Mouse (Mus musculus) CH12.LX (cell line): ENCODE results near the gene Prkg1.

ENCODE experiments used
- CTCF ChIP-seq, 2 experiments: IDR thresholded peaks in 1 of 2; conservative IDR thresholded peaks in 1 of 2; 2 replicates each; pipeline ENCODE4 v1.5.1; 2011 to 2012; ENCODE audit warnings: low read depth in 2 of 2, low read length in 2 of 2, improper control_type of control experiment in 1 of 2, inconsistent platforms in 1 of 2, mild to moderate bottlenecking in 1 of 2, moderate library complexity in 1 of 2
- EP300 ChIP-seq: IDR thresholded peaks from 2 replicates; pipeline ENCODE4 v1.6.1; 2011; ENCODE audit warnings: low read length, improper control_type of control experiment
- HCFC1 ChIP-seq: IDR thresholded peaks from 2 replicates; pipeline ENCODE4 v1.6.1; 2012; ENCODE audit warnings: low read depth, mild to moderate bottlenecking, inconsistent platforms, low read length, improper control_type of control experiment
- KAT2A ChIP-seq: IDR thresholded peaks from 2 replicates; pipeline ENCODE4 v1.6.1; 2012; ENCODE audit warnings: low read length, improper control_type of control experiment, inconsistent platforms; ENCODE audit not compliant: insufficient replicate concordance
- POLR2A ChIP-seq: IDR thresholded peaks from 2 replicates; pipeline ENCODE4 v1.6.1; 2011; ENCODE audit warnings: low read depth, mild to moderate bottlenecking, improper control_type of control experiment, low read length
- POLR2AphosphoS2 ChIP-seq: IDR thresholded peaks from 2 replicates; pipeline ENCODE4 v1.6.1; 2011; ENCODE audit warnings: low read depth, low read length, improper control_type of control experiment
- SIN3A ChIP-seq: IDR thresholded peaks from 2 replicates; pipeline ENCODE4 v1.6.1; 2012; ENCODE audit warnings: low read length, improper control_type of control experiment, inconsistent platforms
- TBP ChIP-seq: conservative IDR thresholded peaks from 2 replicates; pipeline ENCODE4 v1.6.1; 2011; ENCODE audit warnings: low read depth, low read length, improper control_type of control experiment
- ZMIZ1 ChIP-seq: IDR thresholded peaks from 2 replicates; pipeline ENCODE4 v1.6.1; 2012; ENCODE audit warnings: low read depth, mild to moderate bottlenecking, inconsistent platforms, low read length, improper control_type of control experiment
- ZNF384 ChIP-seq: IDR thresholded peaks from 2 replicates; pipeline ENCODE4 v1.6.1; 2012; ENCODE audit warnings: low read depth, low read length, improper control_type of control experiment, inconsistent platforms

DNA sequence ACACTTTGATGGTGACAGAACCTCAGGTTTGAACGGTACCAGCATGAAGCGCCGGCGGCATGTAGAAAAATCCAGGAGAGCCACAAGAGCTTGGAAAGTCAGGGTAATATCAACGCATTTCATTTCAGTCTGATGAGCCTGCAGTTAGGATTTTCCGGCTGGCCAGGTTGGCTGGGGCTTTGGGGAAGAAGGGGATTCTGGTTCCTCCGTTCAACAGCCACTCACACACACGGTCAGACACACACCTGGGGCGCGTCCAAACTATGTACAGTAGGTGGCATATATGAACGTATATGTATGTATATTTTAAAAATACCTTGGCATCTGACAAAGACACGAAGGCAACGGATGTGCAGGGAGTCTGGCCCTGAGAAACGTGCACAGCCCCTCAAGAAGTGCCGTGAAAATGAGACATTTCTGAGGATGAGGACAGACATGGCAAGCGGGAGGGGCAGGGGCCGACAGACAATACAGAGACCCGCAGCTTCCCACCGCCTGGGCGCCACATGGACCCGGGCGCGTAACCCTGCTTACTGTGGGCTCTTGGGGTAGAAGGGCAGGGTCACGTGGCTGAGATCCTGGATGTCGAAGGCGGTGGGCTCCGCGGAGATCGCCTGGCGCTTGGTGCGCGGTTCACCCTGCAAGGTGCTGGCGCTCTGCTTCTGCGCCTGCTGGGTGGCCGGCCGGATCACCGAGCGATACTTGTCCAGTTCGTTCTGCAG is 101.2 kb downstream of the Prkg1 start:
- TF ChIP-seq ZNF384 (no peak), CTCF (conservative IDR thresholded peaks at IDR 0.05 in 1 of 2, IDR thresholded peaks at IDR 0.05 in 1 of 2; ENCODE audit: low read depth in 2 of 2, low read length in 2 of 2) (no peak), POLR2A (no peak), POLR2AphosphoS2 (no peak), HCFC1 (no peak), KAT2A (no peak), ZMIZ1 (no peak), TBP (no peak), SIN3A (no peak), EP300 (no peak)
